Mouse (Mus musculus): ENCODE data around the gene Spsb2. TPM values are rescaled to one million over a fixed set of nuclear protein-coding genes. Genes with fewer than 3 reads are reported as not detected.
A peak's percentile ranks its signal among the peaks of the same experiment; 100 is the strongest.

Gene Spsb2
- polyA plus RNA-seq, 1 experiment from 2014 or later, result 8.7 TPM

DNA sequence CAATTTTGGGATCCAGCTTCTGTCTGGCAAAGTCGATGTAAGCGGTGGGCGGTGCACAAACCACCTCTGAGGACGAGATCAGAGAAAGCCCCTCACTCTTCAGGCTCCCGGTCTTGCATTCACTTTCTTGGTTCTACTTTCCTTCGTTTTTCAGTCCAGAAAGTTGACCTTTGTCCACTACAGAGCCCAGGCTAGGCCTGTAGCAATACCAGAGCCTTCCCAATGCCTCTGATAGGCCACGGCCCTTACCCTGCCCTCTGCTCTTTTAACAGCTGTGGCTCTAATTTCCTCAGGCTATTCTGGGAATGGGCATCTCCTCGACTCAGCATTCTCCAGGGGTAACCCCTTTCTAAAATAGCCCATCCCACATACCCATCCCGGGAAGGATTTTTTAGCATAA lies 4.4 kb downstream of the Spsb2 start:
- H3K9me3 ChIP-seq (replicated peaks), result no peaks in the 10 kb centered on the region
- H3K4me3 ChIP-seq, result peak overlapping the region; percentile 69
- 15% methylated on average over 9 of the region's 9 CpGs for WGBS
- peaks cover 43% of the 10 kb centered on the region for H3K36me3 ChIP-seq
- peak overlapping the region; percentile 84 for H3K27ac ChIP-seq
- peaks cover 46% of the 10 kb centered on the region for H3K4me1 ChIP-seq
- no peaks in the 10 kb centered on the region for H3K27me3 ChIP-seq
- H3K9ac ChIP-seq, result peak overlapping the region; percentile 79
- H3K4me2 ChIP-seq (replicated peaks), result peak overlapping the region; percentile 89
- no peak for ATAC-seq (ENCODE audit: low FRiP score)

DNA sequence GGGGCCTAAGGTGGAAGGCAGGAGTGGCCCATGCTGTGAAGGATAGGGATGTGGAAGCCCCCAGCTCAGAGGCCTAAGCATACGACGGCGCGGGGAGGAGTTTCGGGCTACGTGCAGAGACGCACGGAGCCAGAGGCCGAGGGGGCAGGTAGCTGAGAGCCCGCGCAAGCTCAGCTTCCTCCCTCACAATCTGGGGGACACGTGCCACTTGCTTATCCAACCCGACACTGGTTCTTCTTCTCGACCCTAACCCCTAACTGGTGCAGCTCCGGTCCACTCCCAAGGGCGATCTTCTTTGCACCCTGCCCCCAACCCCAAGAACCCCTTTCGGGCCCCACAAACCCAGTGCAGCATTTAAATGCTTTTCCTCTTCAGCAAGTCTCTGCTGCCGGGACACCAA lies 5.0 kb downstream of the Spsb2 start:
- peaks cover 49% of the 10 kb centered on the region for H3K36me3 ChIP-seq
- peak; percentile 69 for ATAC-seq (ENCODE audit: low FRiP score)
- H3K27me3 ChIP-seq, result no peaks in the 10 kb centered on the region
- peaks cover 41% of the 10 kb centered on the region for H3K4me1 ChIP-seq
- no peaks in the 10 kb centered on the region for H3K9me3 ChIP-seq (replicated peaks)
- WGBS, result under 1% methylated on average over 18 of the region's 18 CpGs
- peak overlapping the region; percentile 69 for H3K4me3 ChIP-seq
- peak overlapping the region; percentile 79 for H3K9ac ChIP-seq
- peak overlapping the region; percentile 89 for H3K4me2 ChIP-seq (replicated peaks)
- peak overlapping the region; percentile 84 for H3K27ac ChIP-seq

DNA sequence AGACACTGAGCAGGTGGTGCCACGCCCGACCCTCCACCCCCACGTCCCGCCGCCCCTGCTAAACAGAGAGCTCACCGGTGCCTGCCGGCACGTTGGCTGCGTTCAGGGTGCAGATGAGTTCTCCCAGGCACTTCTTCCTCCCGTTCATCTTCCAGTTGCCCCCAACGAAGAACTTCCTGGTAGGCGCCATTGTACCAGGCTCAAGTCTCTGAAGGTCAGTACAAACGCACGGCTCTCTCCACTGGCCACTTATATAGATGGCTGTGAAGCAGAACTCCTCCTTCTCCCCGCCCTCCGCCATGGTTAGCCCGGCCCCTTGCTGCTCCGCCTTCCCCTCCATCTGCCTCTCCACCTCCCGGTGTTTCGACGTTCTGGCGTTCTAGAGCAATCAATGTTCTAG lies 5.5 kb downstream of the Spsb2 start, which contains the start of gene Tpi1:
TSS of gene Tpi1 (minus strand) at position 364 of the 400 bp plus-strand sequence.
- WGBS, result 0% methylated on average over 22 of the region's 22 CpGs
- peak within 1 kb of the TSS; percentile 79 for H3K9ac ChIP-seq
- peak within 1 kb of the TSS; percentile 89 for H3K4me2 ChIP-seq (replicated peaks)
- H3K4me3 ChIP-seq, result peak within 1 kb of the TSS; percentile 69
- H3K36me3 ChIP-seq, result peaks cover 54% of the 10 kb centered on the region
- no peaks in the 10 kb centered on the region for H3K9me3 ChIP-seq (replicated peaks)
- ATAC-seq (ENCODE audit: low FRiP score), result peak; percentile 84
- peak within 1 kb of the TSS; percentile 84 for H3K27ac ChIP-seq
- H3K4me1 ChIP-seq, result peaks cover 38% of the 10 kb centered on the region
- H3K27me3 ChIP-seq, result no peaks in the 10 kb centered on the region

- peak; percentile 53 for ATAC-seq (ENCODE audit: low FRiP score)
- Histone ChIP-seq H3K4me2 (replicated peaks) (peak overlapping the region; percentile 89), H3K4me3 (peak overlapping the region; percentile 69), H3K27ac (peak overlapping the region; percentile 84), H3K27me3 (no peaks in the 10 kb centered on the region), H3K9ac (peak overlapping the region; percentile 79), H3K9me3 (replicated peaks) (no peaks in the 10 kb centered on the region), H3K36me3 (peaks cover 59% of the 10 kb centered on the region), H3K4me1 (peaks cover 33% of the 10 kb centered on the region)
- WGBS, result 48% methylated on average over 8 of the region's 8 CpGs
Measured at GRCm38 (mm10) chr6:124814448-124814847, 6.0 kb downstream of the Spsb2 start.

- Histone ChIP-seq H3K4me2 (replicated peaks) (peak overlapping the region; percentile 89; the same call in 1 of the 2 replicates), H3K27me3 (no peaks in the 10 kb centered on the region), H3K27ac (peak overlapping the region; percentile 30; the same call in 1 of the 2 replicates), H3K9ac (no peak overlapping the region), H3K4me3 (no peak overlapping the region), H3K9me3 (replicated peaks) (no peaks in the 10 kb centered on the region), H3K36me3 (peaks cover 65% of the 10 kb centered on the region), H3K4me1 (peaks cover 26% of the 10 kb centered on the region)
- WGBS, result 67% methylated on average over 9 of the region's 9 CpGs
- ATAC-seq (ENCODE audit: low FRiP score), result no peak
Measured at GRCm38 (mm10) chr6:124814858-124815774, 6.7 kb downstream of the Spsb2 start.

DNA sequence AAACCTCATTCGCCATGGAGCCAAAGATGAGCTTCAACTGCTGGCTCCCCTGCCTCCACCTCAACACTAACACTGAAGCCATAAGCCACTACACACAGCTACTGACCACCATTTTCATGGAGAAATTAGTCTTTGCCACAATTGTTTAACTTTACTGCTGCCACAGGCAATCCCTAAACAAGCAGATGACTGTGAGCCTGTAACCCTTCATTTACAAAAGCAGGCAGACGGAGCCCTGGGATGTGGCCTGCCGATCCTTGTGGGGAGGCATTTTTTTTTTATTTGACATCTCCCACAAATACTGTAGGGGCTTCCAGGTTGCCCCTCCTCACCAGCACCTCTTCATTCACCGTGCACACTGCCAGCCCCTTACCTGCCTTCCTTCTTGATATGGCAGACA lies 8.2 kb downstream of the Spsb2 start:
- 92% methylated on average over 4 of the region's 4 CpGs for WGBS
- Histone ChIP-seq H3K4me3 (no peak overlapping the region), H3K9me3 (replicated peaks) (no peaks in the 10 kb centered on the region), H3K4me1 (peaks cover 23% of the 10 kb centered on the region), H3K4me2 (replicated peaks) (no peak overlapping the region), H3K36me3 (peaks cover 72% of the 10 kb centered on the region), H3K27me3 (no peaks in the 10 kb centered on the region), H3K27ac (no peak overlapping the region), H3K9ac (no peak overlapping the region)
- no peak for ATAC-seq (ENCODE audit: low FRiP score)

- no peaks in the 10 kb centered on the region for H3K9me3 ChIP-seq (replicated peaks)
- H3K4me1 ChIP-seq, result peaks cover 21% of the 10 kb centered on the region
- 96% methylated on average over 11 of the region's 11 CpGs for WGBS
- H3K4me3 ChIP-seq, result no peak overlapping the region
- H3K9ac ChIP-seq, result no peak overlapping the region
- H3K27ac ChIP-seq, result no peak overlapping the region
- no peaks in the 10 kb centered on the region for H3K27me3 ChIP-seq
- ATAC-seq (ENCODE audit: low FRiP score), result no peak
- peaks cover 72% of the 10 kb centered on the region for H3K36me3 ChIP-seq
- no peak overlapping the region for H3K4me2 ChIP-seq (replicated peaks)
Measured at GRCm38 (mm10) chr6:124817125-124817524, 8.7 kb downstream of the Spsb2 start.

DNA sequence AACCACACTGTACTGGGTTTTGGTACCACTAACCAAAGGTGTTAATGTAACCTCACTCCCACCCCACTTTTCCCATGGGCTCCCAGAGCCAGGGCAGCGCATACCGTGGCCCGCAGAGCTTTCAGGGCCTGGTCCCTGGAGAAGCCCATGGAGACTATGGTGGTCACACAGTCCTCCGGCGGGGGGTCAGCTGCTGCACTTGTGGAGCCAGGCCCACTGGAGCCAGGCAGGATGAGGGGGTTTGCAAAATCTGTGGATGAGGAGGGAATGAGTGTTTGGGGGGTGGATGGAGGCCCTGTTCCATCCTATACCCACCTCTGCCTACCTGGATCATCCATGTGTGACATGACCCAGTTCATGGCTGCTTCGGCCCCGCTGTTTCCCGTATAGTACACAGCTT lies 9.1 kb downstream of the Spsb2 start:
- Histone ChIP-seq H3K9ac (no peak overlapping the region), H3K9me3 (replicated peaks) (no peaks in the 10 kb centered on the region), H3K4me3 (no peak overlapping the region), H3K27ac (no peak overlapping the region), H3K4me1 (peaks cover 17% of the 10 kb centered on the region), H3K36me3 (peaks cover 76% of the 10 kb centered on the region), H3K27me3 (no peaks in the 10 kb centered on the region), H3K4me2 (replicated peaks) (no peak overlapping the region)
- WGBS, result 93% methylated on average over 8 of the region's 8 CpGs
- no peak for ATAC-seq (ENCODE audit: low FRiP score)

- Histone ChIP-seq H3K4me1 (peaks cover 13% of the 10 kb centered on the region), H3K27ac (no peak overlapping the region), H3K27me3 (no peaks in the 10 kb centered on the region), H3K4me3 (no peak overlapping the region), H3K9ac (no peak overlapping the region), H3K36me3 (peaks cover 80% of the 10 kb centered on the region), H3K9me3 (replicated peaks) (no peaks in the 10 kb centered on the region), H3K4me2 (replicated peaks) (no peak overlapping the region)
- WGBS, result 90% methylated on average over 8 of the region's 8 CpGs
- no peak for ATAC-seq (ENCODE audit: low FRiP score)
Measured at GRCm38 (mm10) chr6:124817971-124818370, 9.5 kb downstream of the Spsb2 start.

- no peak overlapping the region for H3K27ac ChIP-seq
- ATAC-seq (ENCODE audit: low FRiP score), result no peak
- H3K4me2 ChIP-seq (replicated peaks), result no peak overlapping the region
- no peak overlapping the region for H3K4me3 ChIP-seq
- 97% methylated on average over 5 of the region's 5 CpGs for WGBS
- H3K4me1 ChIP-seq, result no peaks in the 10 kb centered on the region
- H3K36me3 ChIP-seq, result peaks cover 100% of the 10 kb centered on the region
- no peak overlapping the region for H3K9ac ChIP-seq
- H3K27me3 ChIP-seq, result no peaks in the 10 kb centered on the region
- no peaks in the 10 kb centered on the region for H3K9me3 ChIP-seq (replicated peaks)
Measured at GRCm38 (mm10) chr6:124820891-124821290, 12.4 kb downstream of the Spsb2 start.

- H3K4me3 ChIP-seq, result no peak overlapping the region
- H3K9me3 ChIP-seq (replicated peaks), result no peaks in the 10 kb centered on the region
- peaks cover 93% of the 10 kb centered on the region for H3K36me3 ChIP-seq
- no peak overlapping the region for H3K4me2 ChIP-seq (replicated peaks)
- 93% methylated on average over 4 of the region's 4 CpGs for WGBS
- H3K27me3 ChIP-seq, result no peaks in the 10 kb centered on the region
- no peak for ATAC-seq (ENCODE audit: low FRiP score)
- no peak overlapping the region for H3K27ac ChIP-seq
- no peaks in the 10 kb centered on the region for H3K4me1 ChIP-seq
- no peak overlapping the region for H3K9ac ChIP-seq
Measured at GRCm38 (mm10) chr6:124822049-124822448, 13.6 kb downstream of the Spsb2 start.

DNA sequence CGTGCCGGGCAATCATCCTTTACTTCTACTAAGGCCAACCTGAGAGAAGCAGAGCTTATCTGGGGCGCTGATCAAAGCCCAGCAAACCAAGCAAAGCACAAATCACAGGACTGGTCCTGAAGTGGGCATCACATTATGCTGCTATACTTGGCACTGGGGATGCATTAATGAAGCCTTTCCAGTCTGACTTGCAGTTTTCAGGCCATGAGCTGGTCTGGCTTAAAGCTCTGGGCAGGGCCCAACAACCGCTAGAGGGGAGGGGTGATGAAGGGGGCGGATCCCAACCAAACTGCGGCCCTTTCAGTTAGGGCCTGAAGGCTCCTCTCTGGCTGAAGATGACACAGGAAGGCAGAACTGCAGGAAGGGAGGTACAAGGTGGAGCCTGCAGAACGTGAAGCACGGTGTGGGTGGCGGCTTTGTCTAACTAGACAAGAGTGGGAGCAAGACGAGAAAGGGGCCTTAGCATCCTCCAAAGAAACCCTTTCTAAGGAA lies 19.7 kb downstream of the Spsb2 start:
- no peaks in the 10 kb centered on the region for H3K27me3 ChIP-seq
- H3K4me1 ChIP-seq, result peaks cover 25% of the 10 kb centered on the region
- peak overlapping the region; percentile 85 for H3K4me2 ChIP-seq (replicated peaks)
- peak overlapping the region; percentile 44 for H3K4me3 ChIP-seq
- WGBS, result 26% methylated on average over 10 of the region's 10 CpGs
- peak overlapping the region; percentile 58 for H3K9ac ChIP-seq
- no peak for ATAC-seq (ENCODE audit: low FRiP score)
- H3K9me3 ChIP-seq (replicated peaks), result no peaks in the 10 kb centered on the region
- peak overlapping the region; percentile 60 for H3K27ac ChIP-seq
- peaks cover 46% of the 10 kb centered on the region for H3K36me3 ChIP-seq
